Mouse (Mus musculus): ENCODE results near the gene Scamp4. TPM values are rescaled to one million over a fixed set of nuclear protein-coding genes. Genes with fewer than 3 reads are reported as not detected.

Scamp4 gene
- polyA plus RNA-seq (2016; fragmentation: Nextera tagmentation; extraction: Ambion mirVana): 60.3 and 69.4 TPM in 2 replicates

- H3K4me1 ChIP-seq: peaks cover 20% of the 10 kb centered on the region
- peak within 1 kb of the TSS; percentile 60 for H3K4me3 ChIP-seq
- under 1% methylated on average over 54 of the region's 54 CpGs for WGBS
- peak within 1 kb of the TSS; percentile 95 for H3K4me2 ChIP-seq (replicated peaks)
- peak within 1 kb of the TSS; percentile 82 for H3K27ac ChIP-seq
- peaks cover 17% of the 10 kb centered on the region for H3K36me3 ChIP-seq
- H3K27me3 ChIP-seq: no peaks in the 10 kb centered on the region
- peak; percentile 95 for ATAC-seq (ENCODE audit: low FRiP score)
- H3K9ac ChIP-seq: peak within 1 kb of the TSS; percentile 71
- no peaks in the 10 kb centered on the region for H3K9me3 ChIP-seq (replicated peaks)
These were observed at the start of gene Scamp4, which contains the start of gene Adat3 for GRCm38 (mm10) chr10:80602698-80603325. TSS of gene Scamp4 (plus strand) at chr10:80602872. TSS of gene Adat3 (plus strand) at chr10:80602880.

GRCm38 (mm10) chr10:80553575-80553974 lies 49.1 kb upstream of the Scamp4 start:
- Histone ChIP-seq H3K4me3 (no peak overlapping the region), H3K4me2 (replicated peaks) (no peak overlapping the region), H3K27ac (no peak overlapping the region), H3K4me1 (peaks cover 16% of the 10 kb centered on the region), H3K36me3 (peaks cover 22% of the 10 kb centered on the region), H3K9me3 (replicated peaks) (no peaks in the 10 kb centered on the region), H3K27me3 (no peaks in the 10 kb centered on the region), H3K9ac (no peak overlapping the region)
- WGBS: 92% methylated on average over 8 of the region's 8 CpGs
- no peak for ATAC-seq (ENCODE audit: low FRiP score)

- Histone ChIP-seq H3K4me1 (peaks cover 13% of the 10 kb centered on the region), H3K27me3 (no peaks in the 10 kb centered on the region), H3K9me3 (replicated peaks) (no peaks in the 10 kb centered on the region), H3K4me2 (replicated peaks) (no peak overlapping the region), H3K4me3 (no peak overlapping the region), H3K9ac (no peak overlapping the region), H3K27ac (no peak overlapping the region), H3K36me3 (peaks cover 18% of the 10 kb centered on the region)
- no peak for ATAC-seq (ENCODE audit: low FRiP score)
- 87% methylated on average over 6 of the region's 6 CpGs for WGBS
These were observed 48.7 kb upstream of the Scamp4 start for GRCm38 (mm10) chr10:80553997-80554396.

GRCm38 (mm10) chr10:80557346-80557965 lies 45.2 kb upstream of the Scamp4 start:
- Histone ChIP-seq H3K9me3 (replicated peaks) (no peaks in the 10 kb centered on the region), H3K36me3 (no peaks in the 10 kb centered on the region), H3K27me3 (no peaks in the 10 kb centered on the region), H3K9ac (peak overlapping the region; percentile 23), H3K4me3 (no peak overlapping the region), H3K27ac (no peak overlapping the region), H3K4me2 (replicated peaks) (peak overlapping the region; percentile 15; the same call in 1 of the 2 replicates), H3K4me1 (peaks cover 34% of the 10 kb centered on the region)
- 38% methylated on average over 5 of the region's 5 CpGs for WGBS
- no peak for ATAC-seq (ENCODE audit: low FRiP score)

GRCm38 (mm10) chr10:80559431-80559830 lies 43.2 kb upstream of the Scamp4 start:
- Histone ChIP-seq H3K9ac (no peak overlapping the region), H3K4me2 (replicated peaks) (no peak overlapping the region; the same call in 1 of the 2 replicates), H3K36me3 (no peaks in the 10 kb centered on the region), H3K27me3 (no peaks in the 10 kb centered on the region), H3K27ac (no peak overlapping the region), H3K9me3 (replicated peaks) (no peaks in the 10 kb centered on the region), H3K4me1 (peaks cover 40% of the 10 kb centered on the region), H3K4me3 (no peak overlapping the region)
- 84% methylated on average over 7 of the region's 7 CpGs for WGBS
- no peak for ATAC-seq (ENCODE audit: low FRiP score)

- Histone ChIP-seq H3K27me3 (no peaks in the 10 kb centered on the region), H3K27ac (no peak overlapping the region), H3K4me2 (replicated peaks) (peak overlapping the region; percentile 94), H3K9ac (peak overlapping the region; percentile 94), H3K9me3 (replicated peaks) (no peaks in the 10 kb centered on the region), H3K4me1 (peaks cover 40% of the 10 kb centered on the region), H3K4me3 (peak overlapping the region; percentile 98), H3K36me3 (no peaks in the 10 kb centered on the region)
- ATAC-seq (ENCODE audit: low FRiP score): no peak
- WGBS: 2% methylated on average over 13 of the region's 13 CpGs
These were observed 42.1 kb upstream of the Scamp4 start for GRCm38 (mm10) chr10:80560621-80561020.

GRCm38 (mm10) chr10:80561116-80561944 lies 41.3 kb upstream of the Scamp4 start, which contains the start of gene Rexo1:
TSS of gene Rexo1 (minus strand) at chr10:80561560.
- Histone ChIP-seq H3K4me2 (replicated peaks) (peak within 1 kb of the TSS; percentile 94), H3K27ac (peak within 1 kb of the TSS; percentile 91), H3K4me1 (peaks cover 47% of the 10 kb centered on the region), H3K36me3 (no peaks in the 10 kb centered on the region), H3K9me3 (replicated peaks) (no peaks in the 10 kb centered on the region), H3K9ac (peak within 1 kb of the TSS; percentile 94), H3K27me3 (no peaks in the 10 kb centered on the region), H3K4me3 (peak within 1 kb of the TSS; percentile 98)
- peak; percentile 80 for ATAC-seq (ENCODE audit: low FRiP score)
- WGBS: under 1% methylated on average over 72 of the region's 72 CpGs

- Histone ChIP-seq H3K4me1 (peaks cover 51% of the 10 kb centered on the region), H3K27me3 (no peaks in the 10 kb centered on the region), H3K27ac (peak overlapping the region; percentile 84), H3K4me3 (peak overlapping the region; percentile 15; the same call in 1 of the 2 replicates), H3K9me3 (replicated peaks) (no peaks in the 10 kb centered on the region), H3K36me3 (peaks cover 11% of the 10 kb centered on the region), H3K4me2 (replicated peaks) (peak overlapping the region; percentile 39), H3K9ac (peak overlapping the region; percentile 32; the same call in 1 of the 2 replicates)
- 21% methylated on average over 17 of the region's 17 CpGs for WGBS
- ATAC-seq (ENCODE audit: low FRiP score): peak; percentile 79
These were observed 36.1 kb upstream of the Scamp4 start for GRCm38 (mm10) chr10:80566375-80567092.

- H3K4me1 ChIP-seq: peaks cover 54% of the 10 kb centered on the region
- H3K27me3 ChIP-seq: no peaks in the 10 kb centered on the region
These were observed 33.8 kb upstream of the Scamp4 start for GRCm38 (mm10) chr10:80568876-80569275.

GRCm38 (mm10) chr10:80569664-80570066 lies 33.0 kb upstream of the Scamp4 start:
- H3K4me2 ChIP-seq (replicated peaks): peak overlapping the region; percentile 13; the same call in 1 of the 2 replicates
- H3K27me3 ChIP-seq: no peaks in the 10 kb centered on the region
- H3K4me1 ChIP-seq: peaks cover 62% of the 10 kb centered on the region
- H3K36me3 ChIP-seq: peaks cover 11% of the 10 kb centered on the region
- no peak overlapping the region for H3K9ac ChIP-seq
- H3K27ac ChIP-seq: peak overlapping the region; percentile 40; the same call in 1 of the 2 replicates
- 46% methylated on average over 10 of the region's 10 CpGs for WGBS
- no peaks in the 10 kb centered on the region for H3K9me3 ChIP-seq (replicated peaks)
- no peak for ATAC-seq (ENCODE audit: low FRiP score)
- no peak overlapping the region for H3K4me3 ChIP-seq

More at GRCm38 (mm10) chr10:80568876-80569275, 33.8 kb upstream of the Scamp4 start:
- 93% methylated on average over 29 of the region's 29 CpGs for WGBS
- H3K27ac ChIP-seq: no peak overlapping the region
- 0 out of 2 replicates have a peak overlapping the region, but pooled peaks have one; percentile 8 for H3K9ac ChIP-seq
- no peaks in the 10 kb centered on the region for H3K9me3 ChIP-seq (replicated peaks)
- no peak overlapping the region for H3K4me3 ChIP-seq
- H3K36me3 ChIP-seq: peaks cover 11% of the 10 kb centered on the region
- H3K4me2 ChIP-seq (replicated peaks): no peak overlapping the region
- no peak for ATAC-seq (ENCODE audit: low FRiP score)

GRCm38 (mm10) chr10:80570419-80570818 lies 32.3 kb upstream of the Scamp4 start:
- H3K4me3 ChIP-seq: 0 out of 2 replicates have a peak overlapping the region, but pooled peaks have one; percentile 8
- peak overlapping the region; percentile 46 for H3K4me2 ChIP-seq (replicated peaks)

More at GRCm38 (mm10) chr10:80570419-80570818, 32.3 kb upstream of the Scamp4 start:
- Histone ChIP-seq H3K27me3 (no peaks in the 10 kb centered on the region), H3K36me3 (peaks cover 11% of the 10 kb centered on the region), H3K9me3 (replicated peaks) (no peaks in the 10 kb centered on the region), H3K9ac (peak overlapping the region; percentile 64; the same call in 1 of the 2 replicates), H3K27ac (no peak overlapping the region), H3K4me1 (peaks cover 69% of the 10 kb centered on the region)
- 89% methylated on average over 10 of the region's 10 CpGs for WGBS
- ATAC-seq (ENCODE audit: low FRiP score): no peak
